In genomic region chr13:49129845-49130244, GRCm38 (mm10) we compare ENCODE assay signal across 7 mouse cellular contexts. TPM values are rescaled to one million over a fixed set of nuclear protein-coding genes. Genes with fewer than 3 reads are reported as not detected.
DNase-seq lines count a peak whose midpoint lies in the region; ATAC-seq and TF ChIP-seq lines count a peak whose summit lies in the region.

No protein-coding gene starts in this region.

- no peaks in the 10 kb centered on the region for H3K36me3 ChIP-seq in hindbrain, embryonic 15.5 days
- no peaks in the 10 kb centered on the region for H3K36me3 ChIP-seq in neural tube, embryonic 15.5 days
- H3K36me3 ChIP-seq in intestine, postnatal 0 days (ENCODE audit: control insufficient read depth, insufficient read depth) = no peaks in the 10 kb centered on the region

- WGBS in hindbrain, embryonic 15.5 days = 3% methylated on average over 4 of the region's 4 CpGs
- 11% methylated on average over 4 of the region's 4 CpGs for WGBS in neural tube, embryonic 15.5 days
- WGBS in intestine, postnatal 0 days = 55% methylated on average over 4 of the region's 4 CpGs

- no peak overlapping the region for H3K9ac ChIP-seq in hindbrain, embryonic 15.5 days
- H3K9ac ChIP-seq in neural tube, embryonic 15.5 days (replicated peaks) = no peak overlapping the region
- H3K9ac ChIP-seq in intestine, postnatal 0 days (ENCODE audit: low read depth, low read length) = no peak overlapping the region

- peak; percentile 17 for ATAC-seq in hindbrain, embryonic 15.5 days (ENCODE audit: low FRiP score, low read depth)
- ATAC-seq in neural tube, embryonic 15.5 days (ENCODE audit: low FRiP score) = peak; percentile 24; the same call in 1 of the 2 replicates
- ATAC-seq in intestine, postnatal 0 days = no peak

- H3K4me1 ChIP-seq in hindbrain, embryonic 15.5 days (replicated peaks) = peaks cover 75% of the 10 kb centered on the region
- H3K4me1 ChIP-seq in neural tube, embryonic 15.5 days = peaks cover 80% of the 10 kb centered on the region
- peaks cover 16% of the 10 kb centered on the region for H3K4me1 ChIP-seq in intestine, postnatal 0 days (replicated peaks; ENCODE audit: control insufficient read depth, insufficient read depth, low read length)

- H3K27ac ChIP-seq in hindbrain, embryonic 15.5 days (replicated peaks) = peak overlapping the region; percentile 42
- H3K27ac ChIP-seq in neural tube, embryonic 15.5 days (replicated peaks) = peak overlapping the region; percentile 60; the same call in 1 of the 2 replicates
- H3K27ac ChIP-seq in intestine, postnatal 0 days (ENCODE audit: low read depth, low read length) = no peak overlapping the region

- no peaks in the 10 kb centered on the region for H3K9me3 ChIP-seq in hindbrain, embryonic 15.5 days
- H3K9me3 ChIP-seq in neural tube, embryonic 15.5 days (replicated peaks) = no peaks in the 10 kb centered on the region
- H3K9me3 ChIP-seq in intestine, postnatal 0 days (ENCODE audit: control insufficient read depth) = no peaks in the 10 kb centered on the region

- DNase-seq in Muller cell, postnatal 12 days (ENCODE audit: inconsistent ontology term) = peak; percentile 55
- DNase-seq in adipocyte (ENCODE audit: low spot score) = peak; percentile 24
- peak; percentile 47 for DNase-seq in gastrocnemius, postnatal 10 days
- no peak for DNase-seq in natural killer cell, adult 2 months (ENCODE audit: low spot score in 2 of 2)

- H3K4me3 ChIP-seq in hindbrain, embryonic 15.5 days = no peak overlapping the region
- no peak overlapping the region for H3K4me3 ChIP-seq in neural tube, embryonic 15.5 days (replicated peaks)
- H3K4me3 ChIP-seq in intestine, postnatal 0 days (ENCODE audit: low read depth, low read length) = no peak overlapping the region

- no peak for TF ChIP-seq CTCF in intestine, postnatal 0 days (IDR thresholded peaks at IDR 0.05; ENCODE audit: low read depth)

- H3K27me3 ChIP-seq in hindbrain, embryonic 15.5 days = no peaks in the 10 kb centered on the region
- H3K27me3 ChIP-seq in neural tube, embryonic 15.5 days (replicated peaks) = no peaks in the 10 kb centered on the region
- no peaks in the 10 kb centered on the region for H3K27me3 ChIP-seq in intestine, postnatal 0 days (replicated peaks; ENCODE audit: control insufficient read depth, insufficient read depth, low read length)

- no peak overlapping the region for H3K4me2 ChIP-seq in hindbrain, embryonic 15.5 days
- peak overlapping the region; percentile 15 for H3K4me2 ChIP-seq in neural tube, embryonic 15.5 days
- no peak overlapping the region for H3K4me2 ChIP-seq in intestine, postnatal 0 days (replicated peaks; ENCODE audit: low read depth)

RNA-seq across cellular contexts. Expression of gene Wnk2, which starts 18.0 kb away (rescaled TPM):
- total RNA-seq in gastrocnemius, postnatal 10 days (2021) = 10 to 100 TPM; 55.7 to 60.7 TPM
- 19.6 and 23.2 TPM in 2 replicates for polyA plus RNA-seq in hindbrain, embryonic 15.5 days (2015; fragmentation: Nextera tagmentation; extraction: Ambion mirVana)
- polyA plus RNA-seq in neural tube, embryonic 15.5 days (2015; fragmentation: Nextera tagmentation; extraction: Ambion mirVana) = 16.0 and 19.0 TPM in 2 replicates
- polyA plus RNA-seq in intestine, postnatal 0 days (2015; fragmentation: Nextera tagmentation; extraction: Ambion mirVana) = 1.7 and 2.3 TPM in 2 replicates

RNA-seq across cellular contexts. Expression of gene Ninj1, which starts 57.4 kb away (rescaled TPM):
- total RNA-seq in gastrocnemius, postnatal 10 days (2021) = 10 to 100 TPM; 15.0 to 16.2 TPM
- polyA plus RNA-seq in hindbrain, embryonic 15.5 days (2015; fragmentation: Nextera tagmentation; extraction: Ambion mirVana) = 28.2 and 32.3 TPM in 2 replicates
- 37.4 and 38.9 TPM in 2 replicates for polyA plus RNA-seq in neural tube, embryonic 15.5 days (2015; fragmentation: Nextera tagmentation; extraction: Ambion mirVana)
- polyA plus RNA-seq in intestine, postnatal 0 days (2015; fragmentation: Nextera tagmentation; extraction: Ambion mirVana) = 108 and 111 TPM in 2 replicates

Comparison
In these comparisons a context has a peak if more than half of its experiments do, and no peak if none do; other contexts are left out.
1. DNase-seq: peak in Muller cell, postnatal 12 days (single experiment), adipocyte (single experiment) and gastrocnemius, postnatal 10 days (single experiment); none in natural killer cell, adult 2 months (0 of 2).